Mouse (Mus musculus) cerebellum, adult 9-11 months (tissue): ENCODE measurements at regions not wholly inside any gene's neighbourhood (a gene's known extent, or its start where the extent isn't known, plus 50 kb on each side); places are given as distances from the start of the nearest gene placed in this dataset.
A peak's percentile ranks its signal among the peaks of the same experiment; 100 is the strongest.

ENCODE experiments used
- DNase-seq: peaks from one replicate; pipeline ENCODE4 v3.0.0; 2022

GRCm38 (mm10) chr12:42369029-42369577 is 882.9 kb upstream of the Lrrn3 start:
- no peak for DNase-seq

- no peak for DNase-seq
These were observed 852.9 kb upstream of the Lrrn3 start for GRCm38 (mm10) chr12:42338996-42339680.

GRCm38 (mm10) chr12:42306429-42306828 is 820.2 kb upstream of the Lrrn3 start:
- no peak for DNase-seq

GRCm38 (mm10) chr12:42277241-42278032 is 791.2 kb upstream of the Lrrn3 start:
- DNase-seq, result no peak

- no peak for DNase-seq
These were observed 764.2 kb upstream of the Lrrn3 start for GRCm38 (mm10) chr12:42250410-42250809.

- DNase-seq, result no peak
These were observed 743.0 kb upstream of the Lrrn3 start for GRCm38 (mm10) chr12:42229235-42229634.

- no peak for DNase-seq
These were observed 695.4 kb upstream of the Lrrn3 start for GRCm38 (mm10) chr12:42181646-42182045.

- no peak for DNase-seq
These were observed 693.9 kb upstream of the Lrrn3 start for GRCm38 (mm10) chr12:42179947-42180669.

- no peak for DNase-seq
These were observed 661.7 kb upstream of the Lrrn3 start for GRCm38 (mm10) chr12:42147971-42148370.

- peak; percentile 30 for DNase-seq
These were observed 652.6 kb upstream of the Lrrn3 start for GRCm38 (mm10) chr12:42138694-42139442.

GRCm38 (mm10) chr12:42138177-42138576 is 651.9 kb upstream of the Lrrn3 start:
- DNase-seq, result peak; percentile 6

GRCm38 (mm10) chr12:42137764-42138163 is 651.5 kb upstream of the Lrrn3 start:
- peak; percentile 18 for DNase-seq

- DNase-seq, result no peak
These were observed 614.0 kb upstream of the Lrrn3 start for GRCm38 (mm10) chr12:42100189-42100588.

- DNase-seq, result peak; percentile 55
These were observed 584.2 kb upstream of the Lrrn3 start for GRCm38 (mm10) chr12:42070401-42070800.

- no peak for DNase-seq
These were observed 577.5 kb upstream of the Lrrn3 start for GRCm38 (mm10) chr12:42063745-42064144.

- DNase-seq, result no peak
These were observed 562.8 kb upstream of the Lrrn3 start for GRCm38 (mm10) chr12:42049056-42049455.

GRCm38 (mm10) chr12:42027874-42028273 is 541.6 kb upstream of the Lrrn3 start:
- no peak for DNase-seq

GRCm38 (mm10) chr12:42017506-42017905 is 531.3 kb upstream of the Lrrn3 start:
- no peak for DNase-seq

GRCm38 (mm10) chr12:42008827-42009383 is 522.7 kb upstream of the Lrrn3 start:
- DNase-seq, result no peak

GRCm38 (mm10) chr12:42006912-42007311 is 520.7 kb upstream of the Lrrn3 start:
- no peak for DNase-seq
